Mouse (Mus musculus) midbrain, embryonic 10.5 days (tissue): ENCODE data around the gene Tmem9b. TPM values are rescaled to one million over a fixed set of nuclear protein-coding genes. Genes with fewer than 3 reads are reported as not detected.

Experiments used
- DNase-seq: peaks from one replicate; pipeline ENCODE4 v3.0.0-alpha.2; 2017; ENCODE audit warnings: low spot score
- H3K27ac ChIP-seq: fragments of 300-500 bp; sonication (generic); replicated peaks from 2 replicates; pipeline ENCODE4 v1.5.1; 2016; ENCODE audit warnings: mild to moderate bottlenecking
- H3K27me3 ChIP-seq: fragments of 300-500 bp; sonication (generic); 2 replicates; pipeline ENCODE4 v1.6.1; 2016; ENCODE audit warnings: low read depth, mild to moderate bottlenecking; ENCODE audit not compliant: poor library complexity, severe bottlenecking
- H3K36me3 ChIP-seq: fragments of 300-500 bp; sonication (generic); 2 replicates; pipeline ENCODE4 v1.6.1; 2016; ENCODE audit warnings: mild to moderate bottlenecking, moderate library complexity
- H3K4me1 ChIP-seq: fragments of 300-500 bp; sonication (generic); 2 replicates; pipeline ENCODE4 v1.6.1; 2016
- H3K4me3 ChIP-seq: fragments of 300-500 bp; sonication (generic); 2 replicates; pipeline ENCODE4 v1.5.1; 2016; ENCODE audit warnings: mild to moderate bottlenecking, moderate library complexity
- H3K9me3 ChIP-seq: fragments of 300-500 bp; sonication (generic); replicated peaks from 2 replicates; pipeline ENCODE4 v1.6.1; 2016; ENCODE audit warnings: mild to moderate bottlenecking
- WGBS: fragments of 180-500 bp; shearing (Covaris S2); methylation state at CpG from one replicate; pipeline ENCODE4 v1.1.7; 2016; 5-methylcytosine and 5-hydroxymethylcytosine counted together
- polyA plus RNA-seq: library from polyadenylated mRNA; unstranded; fragments of >200 nt; fragmentation: Nextera tagmentation; extraction: Ambion mirVana; gene quantifications from 2 replicates; pipeline ENCODE4 v1.2.1, GENCODE M21; 2016

Gene Tmem9b
- polyA plus RNA-seq, 1 experiment from 2014 or later = 43.8 TPM

GRCm38 (mm10) chr7:109768699-109769383 lies 16.2 kb upstream of the Tmem9b start:
- Histone ChIP-seq H3K27me3 (no peaks in the 10 kb centered on the region), H3K27ac (no peak overlapping the region), H3K4me3 (no peak overlapping the region), H3K36me3 (no peaks in the 10 kb centered on the region), H3K9me3 (no peaks in the 10 kb centered on the region), H3K4me1 (no peaks in the 10 kb centered on the region)
- no peak for DNase-seq
- 56% methylated on average over 2 of the region's 2 CpGs for WGBS

GRCm38 (mm10) chr7:109767575-109768350 lies 15.1 kb upstream of the Tmem9b start:
- H3K27ac ChIP-seq = no peak overlapping the region
- DNase-seq = no peak
- 88% methylated on average over 7 of the region's 7 CpGs for WGBS
- no peaks in the 10 kb centered on the region for H3K36me3 ChIP-seq
- no peaks in the 10 kb centered on the region for H3K4me1 ChIP-seq
- no peaks in the 10 kb centered on the region for H3K9me3 ChIP-seq
- no peaks in the 10 kb centered on the region for H3K27me3 ChIP-seq
- H3K4me3 ChIP-seq = no peak overlapping the region

GRCm38 (mm10) chr7:109764009-109764408 lies 11.3 kb upstream of the Tmem9b start:
- no peak for DNase-seq
- 83% methylated on average over 2 of the region's 2 CpGs for WGBS
- H3K27me3 ChIP-seq = no peaks in the 10 kb centered on the region
- H3K27ac ChIP-seq = no peak overlapping the region
- H3K4me3 ChIP-seq = no peak overlapping the region
- H3K9me3 ChIP-seq = no peaks in the 10 kb centered on the region
- H3K4me1 ChIP-seq = no peaks in the 10 kb centered on the region
- H3K36me3 ChIP-seq = no peaks in the 10 kb centered on the region

GRCm38 (mm10) chr7:109756291-109756690 lies 3.6 kb upstream of the Tmem9b start:
- Histone ChIP-seq H3K27ac (no peak overlapping the region), H3K4me3 (no peak overlapping the region), H3K27me3 (no peaks in the 10 kb centered on the region), H3K36me3 (no peaks in the 10 kb centered on the region), H3K4me1 (peaks cover 20% of the 10 kb centered on the region), H3K9me3 (no peaks in the 10 kb centered on the region)
- WGBS = 95% methylated on average over 3 of the region's 3 CpGs
- DNase-seq = no peak

- Histone ChIP-seq H3K27me3 (no peaks in the 10 kb centered on the region), H3K4me1 (peaks cover 22% of the 10 kb centered on the region), H3K36me3 (no peaks in the 10 kb centered on the region), H3K9me3 (no peaks in the 10 kb centered on the region), H3K27ac (no peak overlapping the region), H3K4me3 (no peak overlapping the region)
- DNase-seq = no peak
- WGBS = 94% methylated on average over 8 of the region's 8 CpGs
Observed at GRCm38 (mm10) chr7:109754034-109754433, 1.4 kb upstream of the Tmem9b start.

GRCm38 (mm10) chr7:109751427-109752007 lies 1.2 kb downstream of the Tmem9b start:
- no peaks in the 10 kb centered on the region for H3K9me3 ChIP-seq
- no peak for DNase-seq
- H3K4me1 ChIP-seq = peaks cover 22% of the 10 kb centered on the region
- H3K4me3 ChIP-seq = peak overlapping the region; percentile 95
- H3K36me3 ChIP-seq = 0 out of 2 replicates have a peak, but pooled peaks cover 2% of the 10 kb centered on the region
- H3K27ac ChIP-seq = peak overlapping the region; percentile 94
- H3K27me3 ChIP-seq = no peaks in the 10 kb centered on the region
- 3% methylated on average over 13 of the region's 13 CpGs for WGBS

GRCm38 (mm10) chr7:109747747-109748146 lies 4.9 kb downstream of the Tmem9b start:
- no peak overlapping the region for H3K4me3 ChIP-seq
- H3K27ac ChIP-seq = no peak overlapping the region
- H3K9me3 ChIP-seq = no peaks in the 10 kb centered on the region
- H3K36me3 ChIP-seq = peaks cover 32% of the 10 kb centered on the region
- 62% methylated on average over 1 of the region's 1 CpGs for WGBS
- H3K4me1 ChIP-seq = peaks cover 12% of the 10 kb centered on the region
- H3K27me3 ChIP-seq = no peaks in the 10 kb centered on the region
- DNase-seq = no peak

GRCm38 (mm10) chr7:109741703-109742102 lies 11.0 kb downstream of the Tmem9b start:
- WGBS = 91% methylated on average over 4 of the region's 4 CpGs
- Histone ChIP-seq H3K27ac (no peak overlapping the region), H3K9me3 (no peaks in the 10 kb centered on the region), H3K27me3 (no peaks in the 10 kb centered on the region), H3K36me3 (peaks cover 52% of the 10 kb centered on the region), H3K4me1 (no peaks in the 10 kb centered on the region), H3K4me3 (no peak overlapping the region)
- no peak for DNase-seq

GRCm38 (mm10) chr7:109741060-109741459 lies 11.6 kb downstream of the Tmem9b start:
- peaks cover 55% of the 10 kb centered on the region for H3K36me3 ChIP-seq
- no peaks in the 10 kb centered on the region for H3K27me3 ChIP-seq
- DNase-seq = no peak
- WGBS = 78% methylated on average over 1 of the region's 1 CpGs
- no peaks in the 10 kb centered on the region for H3K4me1 ChIP-seq
- H3K4me3 ChIP-seq = no peak overlapping the region
- H3K27ac ChIP-seq = no peak overlapping the region
- no peaks in the 10 kb centered on the region for H3K9me3 ChIP-seq

GRCm38 (mm10) chr7:109739822-109740370 lies 12.8 kb downstream of the Tmem9b start:
- H3K36me3 ChIP-seq = peaks cover 54% of the 10 kb centered on the region
- WGBS = 90% methylated on average over 5 of the region's 5 CpGs

GRCm38 (mm10) chr7:109734806-109735205 lies 17.9 kb downstream of the Tmem9b start:
- Histone ChIP-seq H3K4me1 (0 out of 2 replicates have a peak, but pooled peaks cover 3% of the 10 kb centered on the region), H3K27me3 (no peaks in the 10 kb centered on the region), H3K9me3 (no peaks in the 10 kb centered on the region), H3K4me3 (no peak overlapping the region), H3K27ac (no peak overlapping the region), H3K36me3 (peaks cover 20% of the 10 kb centered on the region; the same call in 1 of the 2 replicates)
- DNase-seq = no peak
- WGBS = 88% methylated on average over 4 of the region's 4 CpGs

More at GRCm38 (mm10) chr7:109739822-109740370, 12.8 kb downstream of the Tmem9b start:
- no peak for DNase-seq
- H3K4me3 ChIP-seq = no peak overlapping the region
- no peak overlapping the region for H3K27ac ChIP-seq
- H3K4me1 ChIP-seq = no peaks in the 10 kb centered on the region
- no peaks in the 10 kb centered on the region for H3K9me3 ChIP-seq
- H3K27me3 ChIP-seq = no peaks in the 10 kb centered on the region

- H3K4me3 ChIP-seq = no peak within 1 kb of the TSS
- DNase-seq = no peak
- H3K9me3 ChIP-seq = no peaks in the 10 kb centered on the region
- 91% methylated on average over 5 of the region's 5 CpGs for WGBS
- H3K27ac ChIP-seq = no peak within 1 kb of the TSS
- 0 out of 2 replicates have a peak, but pooled peaks cover 3% of the 10 kb centered on the region for H3K4me1 ChIP-seq
- H3K36me3 ChIP-seq = peaks cover 13% of the 10 kb centered on the region; the same call in 1 of the 2 replicates
- no peaks in the 10 kb centered on the region for H3K27me3 ChIP-seq
Observed at GRCm38 (mm10) chr7:109731626-109732025, 21.0 kb downstream of the Tmem9b start, which contains the start of gene Ascl3. Gene Ascl3 (minus strand): TSS chr7:109731726.
